Mouse (Mus musculus) cerebellum, adult 2 months (tissue): ENCODE measurements around the gene Ins2. TPM values are rescaled to one million over a fixed set of nuclear protein-coding genes. Genes with fewer than 3 reads are reported as not detected.

ENCODE experiments used
- DNase-seq, 2 experiments: peaks; one replicate each; pipeline ENCODE4 v3.0.0; 2021
- H3K27ac ChIP-seq: fragments of 200-500 bp; 2 replicates; pipeline ENCODE4 v1.5.1; 2012; ENCODE audit warnings: low read length, control low read depth, inconsistent platforms; ENCODE audit not compliant: insufficient read depth
- H3K27me3 ChIP-seq: fragments of 200-500 bp; 2 replicates; pipeline ENCODE4 v1.6.1; 2012; ENCODE audit warnings: inconsistent platforms, mild to moderate bottlenecking, low read length, moderate library complexity; ENCODE audit not compliant: control insufficient read depth, insufficient read depth
- H3K4me1 ChIP-seq: fragments of 200-500 bp; 2 replicates; pipeline ENCODE4 v1.6.1; 2011; ENCODE audit warnings: low read length; ENCODE audit not compliant: control insufficient read depth, insufficient read depth
- H3K4me3 ChIP-seq: fragments of 200-500 bp; replicated peaks from 2 replicates; pipeline ENCODE3; 2011; ENCODE audit warnings: mild to moderate bottlenecking, low read depth, low read length, control low read depth; ENCODE audit not compliant: insufficient read depth
- CTCF ChIP-seq: fragments of 200-500 bp; IDR thresholded peaks from 2 replicates; pipeline ENCODE4 v1.5.1; 2011; ENCODE audit warnings: low read depth, mild to moderate bottlenecking, control low read depth, low read length, moderate library complexity, borderline replicate concordance; ENCODE audit not compliant: insufficient read depth
- POLR2A ChIP-seq: fragments of 200-500 bp; IDR thresholded peaks from 2 replicates; pipeline ENCODE4 v1.6.1; 2011; ENCODE audit warnings: low read length, control low read depth, borderline replicate concordance; ENCODE audit not compliant: insufficient read depth
- WGBS: fragments of 180-500 bp; shearing (Covaris S2); methylation state at CpG from one replicate; pipeline ENCODE4 v1.1.7; 2018; 5-methylcytosine and 5-hydroxymethylcytosine counted together
- polyA plus RNA-seq: library from polyadenylated mRNA; depleted of rRNA; stranded (reverse); fragments of >200 nt; gene quantifications from 2 replicates; pipeline ENCODE4 v1.2.3, GENCODE M21; 2012; rRNA removed

The Ins2 gene
- 0.80 and 0.82 TPM in 2 replicates for polyA plus RNA-seq

DNA sequence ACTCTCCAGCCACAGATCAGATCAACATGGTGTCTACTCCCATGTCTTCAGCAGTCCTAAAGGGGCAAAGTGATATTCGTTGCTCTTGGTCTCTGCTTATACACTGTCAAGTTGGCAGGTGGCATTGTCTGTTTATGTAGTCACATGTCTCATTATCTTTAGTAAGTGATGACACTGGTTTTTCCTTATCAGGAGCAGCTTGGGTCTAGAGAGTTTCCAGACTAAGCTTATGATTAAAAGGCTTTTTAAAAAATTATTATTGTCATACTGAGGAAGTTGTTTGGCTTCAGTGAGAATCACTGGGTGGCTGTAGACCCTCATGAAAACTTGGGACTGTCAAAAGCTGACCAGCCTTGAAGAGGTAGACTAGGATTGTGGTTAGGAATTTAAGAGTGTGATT, at the start of gene Ins2:
Gene Ins2 (minus strand): TSS at position 101 of the 400 bp plus-strand sequence.
- no peak for TF ChIP-seq CTCF
- no peak for TF ChIP-seq POLR2A
- 69% methylated on average over 1 of the region's 1 CpGs for WGBS
- Histone ChIP-seq H3K27me3 (no peaks in the 10 kb centered on the region; the same call in 1 of the 2 replicates), H3K27ac (no peak within 1 kb of the TSS), H3K4me1 (no peaks in the 10 kb centered on the region), H3K4me3 (no peak within 1 kb of the TSS)
- no peak for DNase-seq

DNA sequence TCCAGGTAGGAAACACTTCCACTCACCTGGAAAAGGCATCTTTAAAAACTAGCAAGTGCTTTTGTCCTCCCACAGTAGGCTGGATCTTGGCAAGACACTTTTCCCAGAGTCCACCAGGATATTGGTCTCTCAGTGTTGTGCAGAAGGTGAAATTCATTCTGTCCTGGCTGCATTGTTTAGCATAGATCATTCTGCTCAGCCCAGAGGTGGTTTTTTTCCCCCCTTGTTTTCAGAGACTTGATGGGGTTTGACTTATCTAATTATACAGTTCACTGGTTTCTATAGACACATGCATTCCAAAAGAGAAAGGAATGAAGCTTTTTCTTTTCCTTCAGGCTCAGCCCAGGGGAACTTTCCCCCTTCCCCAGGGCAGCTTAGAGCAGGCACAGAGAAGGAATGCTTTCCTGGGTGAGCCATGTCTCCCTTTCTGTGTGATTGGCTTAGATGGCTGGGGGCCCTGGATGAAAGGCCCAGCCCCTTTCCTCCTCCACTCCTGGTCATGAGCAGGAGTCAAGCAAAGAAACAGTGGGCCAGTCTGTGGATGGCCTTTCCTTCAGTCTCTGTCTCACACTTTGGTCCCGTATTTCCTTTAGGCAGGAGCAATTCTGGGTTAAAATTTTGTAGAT, 49.6 kb upstream of the Ins2 start:
- H3K4me1 ChIP-seq = no peaks in the 10 kb centered on the region
- H3K4me3 ChIP-seq = no peak overlapping the region
- TF ChIP-seq POLR2A (no peak), CTCF (no peak)
- H3K27ac ChIP-seq = no peak overlapping the region
- H3K27me3 ChIP-seq = no peaks in the 10 kb centered on the region
- DNase-seq = no peak
- 61% methylated on average over 1 of the region's 1 CpGs for WGBS

DNA sequence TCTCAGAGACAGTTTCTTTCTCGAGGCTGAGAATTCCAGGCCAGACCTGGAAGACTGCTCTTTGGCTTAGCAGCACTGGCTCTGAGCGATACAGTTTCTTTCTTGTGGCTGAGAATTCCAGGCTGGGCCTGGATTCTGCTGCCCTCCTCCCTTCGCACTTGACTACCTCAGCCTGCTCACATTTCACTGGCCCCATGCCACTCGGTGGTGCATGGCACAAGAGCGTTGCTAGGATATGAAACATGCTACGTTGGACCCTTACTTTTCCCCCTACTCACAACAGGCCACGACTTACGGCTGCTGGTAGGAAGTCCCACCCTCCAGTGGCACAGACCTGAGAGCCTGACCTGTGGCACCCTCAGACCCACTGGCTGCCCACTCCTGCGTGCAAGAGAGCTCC, 46.5 kb upstream of the Ins2 start:
- WGBS = 20% methylated on average over 9 of the region's 9 CpGs
- H3K4me3 ChIP-seq = no peak overlapping the region
- TF ChIP-seq POLR2A = no peak
- TF ChIP-seq CTCF = no peak
- no peak for DNase-seq
- H3K27me3 ChIP-seq = no peaks in the 10 kb centered on the region
- no peak overlapping the region for H3K27ac ChIP-seq
- H3K4me1 ChIP-seq = no peaks in the 10 kb centered on the region

DNA sequence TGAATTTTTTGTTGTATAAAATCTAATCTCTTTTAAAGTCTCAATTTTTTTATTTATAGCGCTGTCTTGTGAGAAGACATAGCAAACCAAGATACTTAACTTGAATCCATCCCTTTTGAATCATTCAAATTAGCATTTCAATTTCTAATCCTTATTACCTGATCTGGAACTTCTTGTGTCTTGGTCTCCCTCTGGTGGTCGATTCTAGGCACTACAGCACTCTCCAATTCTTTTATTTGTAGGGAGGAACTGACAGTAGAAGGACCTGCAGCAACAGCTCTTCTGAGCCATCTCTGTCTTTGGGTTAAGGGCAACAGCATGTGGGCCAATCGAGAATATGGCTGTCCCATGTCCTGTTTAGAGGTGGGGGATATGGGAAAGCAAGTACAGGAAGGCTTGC, 5.4 kb downstream of the Ins2 start:
- no peaks in the 10 kb centered on the region for H3K27me3 ChIP-seq
- 7% methylated on average over 3 of the region's 3 CpGs for WGBS
- H3K4me1 ChIP-seq = no peaks in the 10 kb centered on the region
- TF ChIP-seq POLR2A (no peak), CTCF (peak; percentile 48; the same call in 1 of the 2 replicates)
- no peak overlapping the region for H3K27ac ChIP-seq
- DNase-seq = peak; percentile 14 to 17
- no peak overlapping the region for H3K4me3 ChIP-seq

DNA sequence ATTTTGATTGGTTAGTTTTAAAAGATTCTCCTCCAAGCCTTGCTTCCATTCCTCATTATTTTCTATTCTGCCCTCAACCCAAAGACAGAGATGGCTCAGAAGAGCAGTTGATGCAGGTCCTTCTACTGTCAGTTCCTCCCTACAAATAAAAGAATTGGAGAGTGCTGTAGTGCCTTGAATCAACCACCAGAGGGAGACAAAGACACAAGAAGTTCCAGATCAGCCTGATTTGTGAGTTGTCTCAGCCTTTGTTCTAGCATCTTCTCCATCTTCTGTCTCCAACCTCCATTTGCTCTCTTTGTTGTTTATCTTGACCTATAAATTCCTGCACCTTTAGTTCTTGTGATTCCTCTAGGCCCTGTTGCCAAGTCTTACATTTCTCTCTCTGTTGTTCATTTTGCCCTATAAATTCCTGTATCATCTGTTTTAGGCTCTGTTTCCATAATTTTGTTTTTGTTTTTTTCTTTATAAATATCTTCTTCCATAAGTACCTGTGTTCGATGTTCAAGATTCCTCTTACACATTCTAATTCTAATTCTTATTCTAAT, 6.2 kb downstream of the Ins2 start:
- 63% methylated on average over 1 of the region's 1 CpGs for WGBS
- TF ChIP-seq CTCF (peak; percentile 61; the same call in 1 of the 2 replicates), POLR2A (no peak)

DNA sequence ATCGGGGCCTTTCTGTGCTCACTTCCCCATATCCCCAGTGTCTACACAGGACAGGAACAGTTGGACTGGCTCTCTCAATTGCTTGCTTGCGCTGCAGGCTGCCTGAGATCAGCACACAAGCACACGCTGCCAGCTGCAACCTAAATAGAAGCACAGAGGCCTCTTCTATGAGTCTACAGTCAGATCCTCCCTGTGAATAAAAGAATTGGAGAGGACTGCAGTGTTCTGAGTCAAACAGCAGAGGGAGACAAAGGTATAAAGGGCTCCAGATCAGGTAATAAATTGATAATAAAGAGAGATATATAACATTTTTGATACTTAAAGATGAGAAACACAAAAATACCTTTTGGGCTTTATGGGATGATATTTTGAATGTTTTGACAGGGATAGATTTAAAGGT, 17.2 kb downstream of the Ins2 start:
- no peak overlapping the region for H3K4me3 ChIP-seq
- no peaks in the 10 kb centered on the region for H3K4me1 ChIP-seq
- no peak for DNase-seq
- TF ChIP-seq POLR2A (no peak), CTCF (no peak)
- H3K27ac ChIP-seq = no peak overlapping the region
- WGBS = 57% methylated on average over 3 of the region's 3 CpGs
- no peaks in the 10 kb centered on the region for H3K27me3 ChIP-seq

More for the DNA sequence above, 6.2 kb downstream of the Ins2 start:
- Histone ChIP-seq H3K27ac (no peak overlapping the region), H3K4me1 (no peaks in the 10 kb centered on the region), H3K27me3 (no peaks in the 10 kb centered on the region), H3K4me3 (no peak overlapping the region)
- peak; percentile 10 to 23 for DNase-seq

DNA sequence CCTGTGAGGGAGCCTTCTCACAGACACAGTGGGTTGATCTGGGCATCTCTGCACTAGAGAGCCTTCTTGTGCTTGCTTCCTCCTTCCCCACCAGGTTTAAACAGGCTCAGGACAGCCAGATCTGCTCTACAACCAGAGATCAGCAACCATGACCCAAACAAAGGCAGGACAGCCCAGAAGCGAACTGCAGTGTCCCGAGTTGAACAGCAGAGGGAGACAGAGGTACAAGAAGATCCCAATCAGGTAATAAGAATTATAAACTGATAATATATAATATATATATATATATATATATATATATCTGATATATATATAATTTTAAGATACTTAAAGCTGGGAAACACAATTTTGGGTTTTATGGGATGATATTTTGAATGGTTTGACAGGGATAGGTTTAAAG, 22.5 kb downstream of the Ins2 start:
- H3K4me1 ChIP-seq = no peaks in the 10 kb centered on the region
- H3K27me3 ChIP-seq = no peaks in the 10 kb centered on the region
- 2% methylated on average over 2 of the region's 2 CpGs for WGBS
- peak; percentile 10 to 17 for DNase-seq
- no peak overlapping the region for H3K4me3 ChIP-seq
- peak; percentile 67 for TF ChIP-seq CTCF
- no peak for TF ChIP-seq POLR2A
- H3K27ac ChIP-seq = no peak overlapping the region

DNA sequence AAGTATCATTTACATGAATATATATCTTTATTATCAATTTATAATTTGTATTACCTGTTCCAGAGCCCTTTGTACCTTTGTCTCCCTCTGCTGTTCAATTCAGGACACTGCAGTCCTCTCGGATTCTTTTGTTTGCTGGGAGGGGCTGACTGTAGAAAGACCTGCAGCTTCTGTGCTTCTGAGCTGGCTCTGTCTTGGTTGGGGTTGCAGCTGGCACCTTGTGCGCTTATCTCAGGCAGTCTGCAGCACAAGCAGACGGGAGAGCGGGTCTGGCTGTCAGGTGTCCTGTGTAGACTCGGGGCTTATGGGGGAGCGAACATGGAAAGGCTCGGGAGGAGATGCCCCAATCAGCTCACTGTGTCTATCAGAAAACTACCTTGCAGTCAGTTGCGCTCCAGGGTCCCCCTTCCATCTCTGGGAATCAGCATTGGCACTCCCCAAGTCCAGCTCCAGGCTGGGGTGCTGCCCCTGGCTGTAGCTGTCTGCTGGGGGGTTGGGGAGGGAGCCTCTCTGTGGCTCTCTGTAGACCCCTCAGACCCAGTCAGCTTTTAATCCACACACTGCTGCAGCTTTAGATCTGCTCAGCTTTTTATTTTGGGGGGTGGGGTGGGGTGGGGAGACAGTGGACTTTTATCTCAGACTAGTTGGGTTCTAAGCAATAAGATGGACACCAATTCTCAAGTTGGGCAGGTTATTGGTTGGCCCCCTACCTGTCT, 28.2 kb downstream of the Ins2 start:
- Histone ChIP-seq H3K27ac (no peak overlapping the region), H3K4me3 (no peak overlapping the region), H3K4me1 (no peaks in the 10 kb centered on the region), H3K27me3 (no peaks in the 10 kb centered on the region)
- 15% methylated on average over 8 of the region's 8 CpGs for WGBS
- peak; percentile 11 to 27 for DNase-seq
- TF ChIP-seq CTCF = peak; percentile 41; the same call in 1 of the 2 replicates
- no peak for TF ChIP-seq POLR2A
